Mouse (Mus musculus): Measurements from ENCODE around the gene Tldc2. TPM values are rescaled to one million over a fixed set of nuclear protein-coding genes. Genes with fewer than 3 reads are reported as not detected.

Tldc2 gene
- polyA plus RNA-seq, 1 experiment from 2014 or later, result not detected

DNA sequence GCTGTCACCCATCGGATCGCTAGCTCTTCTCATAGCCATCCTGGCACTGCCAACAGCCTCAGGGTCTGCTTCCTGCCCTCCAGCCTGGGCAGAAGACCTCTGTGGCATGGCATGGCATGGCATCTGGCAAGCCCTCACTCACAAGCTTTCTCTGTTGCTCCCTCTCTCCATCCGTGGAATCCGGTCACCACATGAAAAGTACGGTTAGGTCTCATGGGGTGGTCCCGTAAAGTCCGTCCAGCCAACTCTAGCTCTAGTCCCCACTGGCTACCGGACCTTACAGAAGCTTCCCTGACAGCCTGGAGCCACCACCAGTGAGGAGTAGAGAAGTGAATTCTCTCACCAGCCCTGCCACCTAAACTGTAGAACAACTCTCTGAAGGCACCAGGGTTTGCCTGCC, 5.5 kb upstream of the Tldc2 start:
- Histone ChIP-seq H3K4me2 (replicated peaks) (no peak overlapping the region), H3K27ac (replicated peaks) (no peak overlapping the region), H3K27me3 (no peaks in the 10 kb centered on the region), H3K9ac (replicated peaks) (no peak overlapping the region), H3K4me3 (no peak overlapping the region), H3K9me3 (no peaks in the 10 kb centered on the region), H3K4me1 (peaks cover 18% of the 10 kb centered on the region), H3K36me3 (no peaks in the 10 kb centered on the region)
- 93% methylated on average over 8 of the region's 8 CpGs for WGBS
- no peak for ATAC-seq (replicated peaks)

DNA sequence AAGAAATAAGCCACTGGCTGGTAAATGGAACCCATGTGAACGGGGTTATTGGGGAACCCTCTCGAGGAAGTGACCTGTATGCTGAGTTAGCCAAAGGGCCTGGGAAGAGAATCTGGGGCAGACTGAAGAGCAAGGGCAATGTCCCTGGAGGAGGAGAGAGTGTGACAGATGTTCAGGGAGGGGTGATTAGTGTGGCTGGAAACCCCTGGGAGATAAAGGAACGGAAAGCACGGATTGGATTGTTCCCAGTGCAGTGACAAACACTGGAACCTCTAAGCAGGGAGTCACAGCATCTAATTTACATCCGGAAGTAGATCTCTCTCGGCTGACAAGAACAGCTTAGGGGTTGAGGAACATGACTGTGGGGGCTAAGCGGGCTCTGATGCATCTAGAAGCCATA, 4.9 kb upstream of the Tldc2 start:
- H3K4me3 ChIP-seq, result no peak overlapping the region
- no peaks in the 10 kb centered on the region for H3K36me3 ChIP-seq
- 37% methylated on average over 7 of the region's 7 CpGs for WGBS
- H3K9ac ChIP-seq (replicated peaks), result no peak overlapping the region
- no peak for ATAC-seq (replicated peaks)
- H3K27ac ChIP-seq (replicated peaks), result no peak overlapping the region
- no peaks in the 10 kb centered on the region for H3K27me3 ChIP-seq
- H3K4me2 ChIP-seq (replicated peaks), result no peak overlapping the region
- H3K9me3 ChIP-seq, result no peaks in the 10 kb centered on the region
- H3K4me1 ChIP-seq, result peaks cover 12% of the 10 kb centered on the region

GRCm38 (mm10) chr2:157084831-157085585, 1.8 kb upstream of the Tldc2 start:
- H3K4me1 ChIP-seq, result peaks cover under 1% of the 10 kb centered on the region; the same call in 1 of the 2 replicates
- no peak overlapping the region for H3K27ac ChIP-seq (replicated peaks)
- H3K36me3 ChIP-seq, result no peaks in the 10 kb centered on the region
- H3K9ac ChIP-seq (replicated peaks), result no peak overlapping the region
- H3K4me2 ChIP-seq (replicated peaks), result no peak overlapping the region
- 84% methylated on average over 7 of the region's 7 CpGs for WGBS
- no peaks in the 10 kb centered on the region for H3K9me3 ChIP-seq
- no peak overlapping the region for H3K4me3 ChIP-seq
- H3K27me3 ChIP-seq, result no peaks in the 10 kb centered on the region
- ATAC-seq (replicated peaks), result no peak

DNA sequence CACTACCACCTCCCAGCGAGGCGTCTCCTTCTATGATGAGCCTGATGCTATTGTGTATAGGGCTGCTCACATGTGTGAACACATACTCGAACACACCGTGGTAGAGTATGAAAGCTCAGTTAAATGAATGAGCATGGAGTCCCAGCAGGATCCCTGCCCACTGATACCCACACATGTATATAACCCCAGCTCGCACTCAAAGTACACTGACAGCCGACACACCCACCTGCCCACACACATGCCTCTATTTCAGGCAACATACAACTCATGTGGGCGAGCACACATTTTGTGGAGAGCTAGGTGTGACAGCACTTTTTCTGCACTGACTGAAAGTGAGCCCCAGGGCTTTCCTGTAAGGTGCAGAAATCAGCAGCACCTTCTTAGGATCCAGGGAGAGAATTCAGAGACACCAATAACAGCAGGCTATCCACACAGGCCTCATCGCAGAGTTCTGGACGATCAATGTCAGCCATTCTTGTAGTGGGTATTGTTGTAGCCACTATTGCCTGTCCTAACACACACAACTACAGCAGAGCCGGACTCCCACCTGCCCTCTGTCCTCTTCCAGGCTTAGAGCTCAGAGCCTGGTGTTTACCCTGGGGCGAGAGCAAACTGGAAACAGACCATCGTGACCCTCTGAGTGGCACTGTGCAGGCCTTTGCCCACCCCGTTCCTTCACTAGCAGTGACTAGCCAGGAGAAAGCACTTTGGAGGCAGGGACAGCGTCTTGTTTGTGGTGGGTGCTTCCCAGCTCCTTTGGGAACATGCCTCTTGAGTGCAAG, 872 bp downstream of the Tldc2 start:
- 80% methylated on average over 14 of the region's 14 CpGs for WGBS
- Histone ChIP-seq H3K4me3 (no peak overlapping the region), H3K36me3 (no peaks in the 10 kb centered on the region), H3K27me3 (no peaks in the 10 kb centered on the region), H3K9ac (replicated peaks) (no peak overlapping the region), H3K4me2 (replicated peaks) (no peak overlapping the region), H3K27ac (replicated peaks) (no peak overlapping the region), H3K9me3 (no peaks in the 10 kb centered on the region), H3K4me1 (peaks cover 6% of the 10 kb centered on the region)
- ATAC-seq (replicated peaks), result no peak

GRCm38 (mm10) chr2:157092024-157092423, 5.2 kb downstream of the Tldc2 start:
- H3K4me2 ChIP-seq (replicated peaks), result no peak overlapping the region
- H3K27me3 ChIP-seq, result no peaks in the 10 kb centered on the region
- no peaks in the 10 kb centered on the region for H3K36me3 ChIP-seq
- ATAC-seq (replicated peaks), result no peak
- peaks cover 6% of the 10 kb centered on the region for H3K4me1 ChIP-seq
- no peak overlapping the region for H3K9ac ChIP-seq (replicated peaks)
- 0 out of 2 replicates have a peak overlapping the region, but pooled peaks have one; percentile 0 for H3K27ac ChIP-seq (replicated peaks)
- H3K9me3 ChIP-seq, result no peaks in the 10 kb centered on the region
- no peak overlapping the region for H3K4me3 ChIP-seq
- 28% methylated on average over 8 of the region's 8 CpGs for WGBS

DNA sequence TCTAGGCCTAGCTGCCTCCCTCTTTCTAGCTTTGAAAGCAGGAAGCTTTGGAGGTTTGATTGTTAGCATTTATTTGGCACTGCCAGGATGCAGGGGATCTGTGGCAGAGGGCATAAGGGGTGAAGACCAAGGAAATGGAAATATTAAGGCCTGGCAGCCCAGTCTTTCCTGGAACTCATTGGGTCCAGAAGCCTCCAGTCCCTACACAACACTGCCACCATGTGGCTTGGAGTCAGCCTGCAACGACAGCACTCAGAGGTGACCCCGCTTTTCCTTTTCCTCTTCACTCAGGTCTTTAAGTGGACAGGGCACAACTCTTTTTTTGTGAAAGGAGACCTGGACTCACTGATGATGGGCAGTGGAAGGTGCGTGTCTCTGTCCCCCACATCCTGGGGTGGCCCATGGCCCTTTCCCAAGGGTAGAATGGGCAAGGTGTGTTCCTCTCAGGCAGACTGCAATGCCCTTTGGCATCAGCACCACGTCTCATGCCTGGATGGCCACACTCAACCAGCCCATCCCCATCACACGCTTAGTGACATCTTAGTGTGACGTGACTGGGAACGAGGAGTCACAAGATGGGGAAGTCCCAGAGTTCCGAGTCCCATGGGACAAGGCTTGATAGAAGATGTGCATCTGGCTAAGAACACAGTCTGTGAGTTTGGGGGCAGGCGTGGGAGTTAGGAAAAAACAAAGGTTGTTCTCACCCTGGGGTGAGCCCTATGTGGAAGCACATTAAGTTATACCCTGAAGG, 8.3 kb downstream of the Tldc2 start:
- 61% methylated on average over 9 of the region's 9 CpGs for WGBS
- ATAC-seq (replicated peaks), result peak; percentile 53; the same call in 1 of the 2 replicates
- Histone ChIP-seq H3K4me2 (replicated peaks) (no peak overlapping the region), H3K27me3 (no peaks in the 10 kb centered on the region), H3K4me1 (peaks cover 6% of the 10 kb centered on the region), H3K27ac (replicated peaks) (no peak overlapping the region), H3K9ac (replicated peaks) (0 out of 2 replicates have a peak overlapping the region, but pooled peaks have one; percentile 15), H3K9me3 (no peaks in the 10 kb centered on the region), H3K36me3 (no peaks in the 10 kb centered on the region), H3K4me3 (no peak overlapping the region)

DNA sequence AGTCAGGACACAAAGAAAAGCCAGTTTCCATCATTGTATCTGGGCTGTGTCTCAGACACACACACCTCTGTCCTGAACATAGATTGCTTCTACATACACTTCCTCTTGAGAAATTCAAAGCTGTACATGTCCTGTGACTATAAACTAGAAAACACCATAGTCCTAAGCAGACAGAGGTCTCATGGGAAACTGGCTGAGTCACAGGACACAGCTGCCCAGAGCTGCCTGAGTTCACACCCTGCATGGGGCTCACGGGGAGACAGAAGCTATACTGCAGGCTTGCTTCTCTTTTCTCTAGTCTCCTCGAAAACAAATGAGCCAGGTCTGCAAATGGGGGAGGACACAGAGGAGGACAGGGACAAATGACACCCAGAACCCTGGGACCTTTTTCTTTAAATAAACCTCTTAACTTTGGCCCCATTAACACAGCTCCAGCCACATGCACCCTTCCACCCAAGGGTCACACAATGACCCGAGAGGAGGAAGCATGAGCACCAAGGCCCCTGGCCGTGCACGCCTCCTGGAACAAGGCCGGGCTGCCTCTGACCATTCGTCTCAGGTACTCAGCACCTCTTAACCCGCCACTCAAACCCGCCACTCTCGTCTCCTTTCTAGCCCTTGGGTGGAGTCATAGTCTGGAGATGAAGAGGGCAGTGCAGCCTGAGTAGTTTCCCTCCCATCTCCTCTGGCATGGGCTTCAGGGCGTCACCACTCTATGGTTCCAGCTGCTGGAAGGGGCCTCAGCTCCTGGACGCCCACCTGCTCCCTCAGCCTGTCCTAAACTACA, 12.9 kb downstream of the Tldc2 start:
- Histone ChIP-seq H3K4me1 (no peaks in the 10 kb centered on the region), H3K27ac (replicated peaks) (no peak overlapping the region), H3K9ac (replicated peaks) (no peak overlapping the region), H3K27me3 (no peaks in the 10 kb centered on the region), H3K4me2 (replicated peaks) (no peak overlapping the region), H3K36me3 (no peaks in the 10 kb centered on the region), H3K4me3 (no peak overlapping the region), H3K9me3 (no peaks in the 10 kb centered on the region)
- 84% methylated on average over 12 of the region's 12 CpGs for WGBS
- no peak for ATAC-seq (replicated peaks)

GRCm38 (mm10) chr2:157100319-157100605, 13.4 kb downstream of the Tldc2 start:
- H3K27me3 ChIP-seq, result no peaks in the 10 kb centered on the region
- no peaks in the 10 kb centered on the region for H3K36me3 ChIP-seq
- 93% methylated on average over 12 of the region's 12 CpGs for WGBS
- no peaks in the 10 kb centered on the region for H3K9me3 ChIP-seq
- no peaks in the 10 kb centered on the region for H3K4me1 ChIP-seq
- no peak overlapping the region for H3K9ac ChIP-seq (replicated peaks)
- ATAC-seq (replicated peaks), result no peak
- H3K27ac ChIP-seq (replicated peaks), result no peak overlapping the region
- no peak overlapping the region for H3K4me2 ChIP-seq (replicated peaks)
- H3K4me3 ChIP-seq, result no peak overlapping the region

GRCm38 (mm10) chr2:157101650-157102049, 14.8 kb downstream of the Tldc2 start:
- Histone ChIP-seq H3K4me2 (replicated peaks) (no peak overlapping the region), H3K4me3 (no peak overlapping the region), H3K9ac (replicated peaks) (no peak overlapping the region), H3K4me1 (no peaks in the 10 kb centered on the region), H3K9me3 (no peaks in the 10 kb centered on the region), H3K27me3 (no peaks in the 10 kb centered on the region), H3K27ac (replicated peaks) (no peak overlapping the region), H3K36me3 (no peaks in the 10 kb centered on the region)
- 97% methylated on average over 9 of the region's 9 CpGs for WGBS
- ATAC-seq (replicated peaks), result no peak

DNA sequence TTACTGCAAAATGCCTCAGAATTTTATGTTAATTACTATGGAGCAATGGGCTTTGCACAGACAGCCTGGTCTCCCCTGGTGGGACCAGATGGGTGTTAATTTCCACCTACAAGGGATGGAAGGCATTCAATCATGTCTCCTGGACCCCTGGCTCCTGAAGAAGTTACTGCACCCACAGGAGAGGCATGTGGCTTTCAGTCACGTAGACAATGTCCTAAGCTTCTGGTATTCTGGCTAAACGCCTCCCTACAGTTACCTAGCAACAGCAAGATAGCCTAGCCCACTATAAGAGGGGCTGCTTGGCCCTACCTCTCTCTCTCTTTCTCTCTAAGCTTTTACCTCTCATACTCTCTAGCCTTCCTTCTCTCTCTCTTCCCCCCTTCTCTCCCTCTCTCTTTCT, 15.4 kb downstream of the Tldc2 start:
- Histone ChIP-seq H3K27ac (replicated peaks) (no peak overlapping the region), H3K4me2 (replicated peaks) (no peak overlapping the region), H3K36me3 (no peaks in the 10 kb centered on the region), H3K9me3 (no peaks in the 10 kb centered on the region), H3K4me1 (no peaks in the 10 kb centered on the region), H3K4me3 (no peak overlapping the region), H3K9ac (replicated peaks) (no peak overlapping the region), H3K27me3 (no peaks in the 10 kb centered on the region)
- WGBS, result 44% methylated on average over 2 of the region's 2 CpGs
- ATAC-seq (replicated peaks), result no peak

- WGBS, result 91% methylated on average over 8 of the region's 8 CpGs
- Histone ChIP-seq H3K4me3 (no peak overlapping the region), H3K4me2 (replicated peaks) (no peak overlapping the region), H3K27me3 (no peaks in the 10 kb centered on the region), H3K9ac (replicated peaks) (no peak overlapping the region), H3K36me3 (0 out of 2 replicates have a peak, but pooled peaks cover 6% of the 10 kb centered on the region), H3K9me3 (no peaks in the 10 kb centered on the region), H3K27ac (replicated peaks) (no peak overlapping the region), H3K4me1 (no peaks in the 10 kb centered on the region)
- no peak for ATAC-seq (replicated peaks)
These were observed 17.6 kb downstream of the Tldc2 start for GRCm38 (mm10) chr2:157104454-157104853.

Measured in forebrain, embryonic 15.5 days (tissue).